Mouse (Mus musculus) T-helper 2 cell (primary cell): ENCODE data around the gene Pde11a.
"Not testable (repeated sequence)": the region's sequence is repeated elsewhere in the genome, so short reads cannot be mapped to it uniquely, and the experiment has no call there.

Source experiments
- in situ Hi-C: fragments of 300-600 bp; cut with MboI, MseI; formaldehyde crosslinking; loops from one replicate; pipeline ENCODE4 v1.15.1; 2025; ENCODE audit warnings: high pct_unique_total_duplicates

Gene Pde11a

DNA sequence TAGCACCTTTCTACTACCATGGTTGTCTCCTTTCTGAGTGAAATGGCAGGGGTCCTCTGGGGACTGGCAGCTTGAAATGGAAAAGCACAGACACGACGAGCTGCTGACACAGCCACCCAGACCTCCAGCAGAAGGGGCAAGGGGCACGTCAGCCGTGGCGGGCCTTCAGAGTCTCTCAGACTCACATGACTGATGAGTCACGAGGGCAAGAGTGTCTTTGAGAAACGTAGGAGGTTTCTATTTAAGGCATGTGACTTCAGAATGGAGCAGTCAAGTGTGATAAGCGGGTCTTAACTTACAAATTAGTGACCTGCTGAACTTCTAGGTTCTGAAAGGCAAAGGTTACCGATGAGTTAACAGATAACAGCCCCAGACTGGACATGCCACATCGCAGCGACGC is 340.8 kb downstream of the Pde11a start:
- in situ Hi-C loops: no loop called here

DNA sequence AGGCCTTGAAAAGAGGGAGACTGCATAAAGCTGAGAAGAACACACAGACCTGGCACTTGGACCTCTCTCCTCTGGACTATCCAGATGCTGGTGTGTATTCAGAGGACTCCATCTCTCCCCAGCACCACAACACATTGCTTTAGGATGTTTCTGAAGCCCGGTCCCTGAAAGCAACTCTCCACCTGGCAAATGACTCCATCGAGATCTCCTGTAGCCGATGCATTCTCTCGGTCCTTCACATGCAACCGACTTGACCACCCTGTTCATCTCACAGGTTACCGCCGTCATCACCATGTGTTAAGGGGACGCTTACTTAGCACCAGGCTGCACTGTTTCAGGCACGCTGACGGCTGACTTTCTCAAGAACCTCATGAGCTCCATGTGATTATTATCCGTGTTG is 343.7 kb downstream of the Pde11a start:
- in situ Hi-C loops: no loop called here

DNA sequence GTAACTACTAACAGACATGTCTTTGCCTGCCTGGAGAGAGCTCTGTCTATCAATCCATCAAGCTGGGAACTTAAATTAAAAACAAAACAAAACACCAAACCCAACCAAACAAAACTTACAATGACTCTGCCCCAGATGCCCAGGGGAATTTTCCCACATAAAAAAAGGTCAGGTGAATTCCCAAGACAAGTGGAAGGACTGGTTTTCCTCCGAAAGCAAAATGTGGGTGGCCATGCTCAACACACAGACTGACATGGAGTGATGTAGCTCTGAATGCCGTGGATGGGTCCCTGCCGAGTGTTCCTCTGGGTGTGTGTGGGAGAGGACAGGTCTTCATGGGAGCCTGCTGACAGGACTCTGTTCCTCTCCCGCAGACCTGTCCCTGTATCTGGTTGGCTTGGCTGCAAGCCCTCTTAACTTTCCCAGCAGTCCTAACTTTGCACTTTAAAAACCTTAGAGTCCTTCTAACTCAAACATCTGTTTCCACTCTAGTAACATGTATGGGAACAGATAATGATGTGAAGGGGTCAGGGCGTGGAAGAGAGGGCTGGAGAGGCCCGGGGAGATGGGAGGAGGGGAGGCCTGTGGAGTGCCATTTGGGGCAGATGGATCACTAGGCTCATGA is 346.9 kb downstream of the Pde11a start:
- in situ Hi-C loops: no loop called here

DNA sequence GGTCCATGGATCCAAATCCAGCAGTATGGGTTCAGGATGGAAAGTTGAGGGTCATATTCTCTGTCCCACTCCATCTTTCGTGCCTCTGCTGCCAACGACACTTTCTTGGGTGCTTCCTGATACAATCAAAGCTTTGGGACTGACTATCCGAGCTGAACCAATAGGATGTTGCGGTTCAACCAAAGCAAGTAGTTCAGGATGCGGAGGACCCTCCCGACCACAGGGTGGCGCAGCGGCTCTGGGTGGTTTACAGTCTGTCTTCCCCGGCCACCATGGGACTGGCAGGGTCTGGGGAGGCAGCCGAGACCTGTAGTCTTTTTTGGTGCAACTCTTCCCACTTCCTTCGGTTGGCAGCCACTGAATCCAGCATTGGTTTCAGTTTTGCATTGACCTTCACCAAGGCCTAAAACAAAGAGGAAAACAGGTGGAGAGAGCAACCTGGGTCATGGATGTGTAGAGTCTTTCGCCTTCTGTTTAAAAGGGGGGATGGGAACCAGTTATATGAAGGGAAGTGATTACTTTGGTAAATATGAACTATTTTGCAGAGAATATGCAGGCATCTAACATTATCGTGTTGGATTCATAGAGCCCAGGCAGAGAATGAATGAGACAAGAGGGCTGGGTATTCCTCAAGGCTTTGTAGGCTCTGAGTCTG is 347.6 kb downstream of the Pde11a start:
- in situ Hi-C loops: no loop called here

DNA sequence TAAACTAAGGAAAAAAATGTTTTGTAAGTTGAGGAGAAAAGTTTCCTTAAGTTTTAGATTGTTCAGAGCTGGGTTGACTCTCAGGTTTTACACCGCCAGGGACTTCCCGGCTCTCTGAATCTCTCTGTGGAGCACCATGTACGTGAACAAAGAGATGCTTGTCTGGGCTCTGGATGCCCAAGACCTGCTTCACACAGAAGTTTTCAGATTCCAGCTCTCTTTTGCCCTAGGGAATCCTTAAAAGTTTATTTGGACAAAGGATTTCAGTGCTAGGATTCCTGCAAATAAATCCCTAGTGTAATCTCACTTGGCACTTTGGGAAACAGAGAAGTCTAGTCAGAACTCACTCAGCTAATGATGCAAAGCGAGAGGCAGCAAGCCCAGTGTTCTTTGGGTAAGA is 348.9 kb downstream of the Pde11a start:
- in situ Hi-C loops: loop anchor here (5.0 kb wide), 1 partner anchor 83 kb away; no protein-coding TSS in a partner anchor

DNA sequence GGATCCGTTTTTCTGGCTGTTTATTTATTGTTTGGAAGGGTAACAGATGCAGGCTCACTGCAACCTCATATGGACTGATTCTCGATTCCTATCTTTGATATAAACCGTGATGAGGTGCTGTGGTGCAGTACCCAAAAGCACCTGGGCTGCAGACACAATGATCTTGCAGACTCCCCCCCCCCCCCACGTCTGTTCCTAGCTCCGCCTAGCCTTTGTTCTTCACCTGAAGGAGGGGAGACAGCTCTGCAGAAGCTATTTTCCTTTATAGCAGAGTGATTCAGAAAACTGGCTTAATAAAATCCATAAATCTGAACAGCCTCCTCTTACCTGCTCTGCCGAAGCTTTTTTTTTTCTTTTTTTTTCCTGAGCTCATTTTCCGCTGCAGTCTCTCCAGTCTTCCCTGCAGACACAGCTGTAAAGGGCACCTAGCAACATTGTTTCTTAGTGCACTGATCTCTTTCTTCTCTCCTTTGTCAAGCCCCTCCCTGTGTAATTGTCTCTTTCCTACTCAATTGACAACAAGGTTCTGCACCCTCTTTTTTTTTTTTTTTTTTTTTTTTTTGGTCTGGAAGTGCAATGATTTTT is 349.7 kb downstream of the Pde11a start:
- in situ Hi-C loops: loop anchor here (5.0 kb wide), 1 partner anchor 83 kb away; no protein-coding TSS in a partner anchor

DNA sequence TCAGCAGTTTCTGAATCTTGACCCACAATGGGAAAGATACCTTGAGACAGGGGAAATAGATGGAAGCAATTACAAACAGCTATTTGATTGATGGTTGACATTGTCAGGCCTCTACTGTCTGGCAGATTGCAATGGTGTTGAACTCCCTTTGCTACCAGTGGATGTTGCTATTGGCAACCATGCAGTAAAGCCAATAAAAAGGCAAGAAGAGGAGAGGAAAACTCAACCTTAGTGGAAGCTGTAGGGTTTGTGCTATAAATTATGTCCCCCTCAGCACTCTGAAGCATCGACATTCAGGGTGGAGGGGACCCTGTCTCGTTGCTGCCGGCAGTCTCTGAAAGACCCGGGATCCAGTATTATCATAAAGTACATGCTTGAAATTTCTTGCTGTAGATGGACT is 350.2 kb downstream of the Pde11a start:
- in situ Hi-C loops: loop anchor here (5.0 kb wide), 1 partner anchor 84 kb away; no protein-coding TSS in a partner anchor

DNA sequence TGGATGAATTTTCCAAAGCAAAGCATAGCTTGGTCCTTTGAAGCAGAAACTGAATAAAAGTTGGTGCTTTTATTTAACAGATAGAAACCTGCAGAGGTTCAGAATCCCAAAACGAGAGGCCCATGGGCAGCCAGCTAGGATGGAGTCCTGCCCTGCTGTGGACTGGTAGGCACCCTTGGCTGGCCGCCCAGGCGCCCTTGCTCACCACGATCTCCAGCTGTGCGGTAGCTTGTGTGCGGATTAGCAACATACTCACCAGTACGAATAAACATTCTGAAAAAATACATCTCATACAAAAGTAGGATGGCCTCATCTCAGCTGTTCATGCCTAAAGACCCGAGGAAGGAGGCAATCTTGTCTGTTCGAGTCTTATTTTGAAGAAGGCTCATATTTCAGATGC is 350.8 kb downstream of the Pde11a start:
- in situ Hi-C loops: loop anchor here (5.0 kb wide), 1 partner anchor 85 kb away; no protein-coding TSS in a partner anchor

DNA sequence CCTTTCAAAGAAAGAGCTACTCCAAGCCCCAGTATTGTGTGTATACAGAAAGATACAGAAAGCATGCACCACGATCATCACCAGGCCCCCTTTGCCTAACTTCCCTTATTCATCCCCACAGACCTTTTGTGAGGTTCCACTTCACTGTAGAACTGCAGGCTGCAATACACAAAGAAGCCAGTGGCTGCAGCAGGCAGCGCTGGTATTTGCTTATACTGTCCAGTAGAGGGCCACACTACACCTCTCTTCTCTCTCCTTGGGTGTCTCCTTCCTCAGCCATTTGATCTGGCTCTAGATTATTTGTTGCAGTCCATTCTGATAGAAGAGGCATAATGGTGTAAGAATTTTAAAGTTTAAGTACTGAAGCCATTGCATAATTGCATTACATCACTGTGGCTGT is 353.4 kb downstream of the Pde11a start:
- in situ Hi-C loops: loop anchor here (5.0 kb wide), 1 partner anchor 87 kb away; no protein-coding TSS in a partner anchor

DNA sequence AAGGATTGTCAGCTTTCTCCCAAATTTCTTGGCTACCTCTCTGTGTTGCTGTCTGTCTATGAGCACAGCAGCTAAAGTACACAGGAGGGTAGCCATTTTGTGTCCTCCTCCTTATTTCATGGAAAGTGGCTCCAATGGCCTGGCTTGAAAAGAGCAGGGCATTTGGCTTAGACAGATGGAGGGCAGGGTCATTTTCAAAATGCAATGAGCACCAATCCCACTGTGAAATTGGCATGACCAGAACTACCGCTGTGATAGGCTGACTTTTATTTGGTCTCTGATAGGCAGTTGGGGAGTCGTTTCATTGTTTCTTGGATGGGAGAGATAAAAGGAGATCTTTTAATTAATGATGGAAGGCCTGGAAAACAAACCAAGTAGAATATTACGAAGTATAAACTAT is 354.7 kb downstream of the Pde11a start:
- in situ Hi-C loops: no loop called here

DNA sequence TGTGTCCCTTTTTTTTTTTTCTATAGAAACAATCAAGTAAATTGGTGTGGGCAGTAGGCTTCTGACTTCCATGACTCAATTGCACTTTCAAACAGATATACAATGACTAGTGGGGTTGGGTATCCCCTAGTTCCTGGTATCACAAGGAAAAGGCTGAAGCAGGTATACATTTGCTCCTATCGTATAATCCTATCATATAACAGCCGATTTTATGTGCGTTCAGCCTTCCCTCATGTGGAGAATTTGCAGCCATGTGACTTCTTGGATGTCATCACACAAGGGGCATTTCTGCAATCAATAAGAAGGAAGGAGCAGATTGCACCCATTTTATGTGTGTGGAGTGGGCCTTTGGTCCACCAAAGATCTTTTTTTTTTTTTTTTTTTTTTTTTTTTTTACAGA is 355.5 kb downstream of the Pde11a start:
- in situ Hi-C loops: no loop called here

DNA sequence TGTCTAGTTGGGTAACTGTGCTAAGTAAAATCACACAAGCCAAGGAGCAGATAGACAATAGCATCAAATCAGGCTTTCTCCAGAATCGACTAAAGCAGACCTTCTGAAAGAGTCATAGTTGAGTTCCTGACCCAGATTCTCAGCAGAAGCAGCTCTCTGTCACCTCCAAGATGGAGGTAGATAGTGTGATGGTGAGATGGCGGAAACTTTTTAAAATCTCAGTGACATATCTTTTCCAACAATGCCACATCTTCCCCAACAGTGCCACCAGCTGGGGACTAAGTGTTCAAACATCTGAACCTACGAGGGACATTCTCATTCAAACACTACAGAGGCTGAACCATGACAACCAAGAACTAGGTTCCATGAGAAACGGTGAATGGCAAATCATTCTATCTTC is 355.9 kb downstream of the Pde11a start:
- in situ Hi-C loops: no loop called here

DNA sequence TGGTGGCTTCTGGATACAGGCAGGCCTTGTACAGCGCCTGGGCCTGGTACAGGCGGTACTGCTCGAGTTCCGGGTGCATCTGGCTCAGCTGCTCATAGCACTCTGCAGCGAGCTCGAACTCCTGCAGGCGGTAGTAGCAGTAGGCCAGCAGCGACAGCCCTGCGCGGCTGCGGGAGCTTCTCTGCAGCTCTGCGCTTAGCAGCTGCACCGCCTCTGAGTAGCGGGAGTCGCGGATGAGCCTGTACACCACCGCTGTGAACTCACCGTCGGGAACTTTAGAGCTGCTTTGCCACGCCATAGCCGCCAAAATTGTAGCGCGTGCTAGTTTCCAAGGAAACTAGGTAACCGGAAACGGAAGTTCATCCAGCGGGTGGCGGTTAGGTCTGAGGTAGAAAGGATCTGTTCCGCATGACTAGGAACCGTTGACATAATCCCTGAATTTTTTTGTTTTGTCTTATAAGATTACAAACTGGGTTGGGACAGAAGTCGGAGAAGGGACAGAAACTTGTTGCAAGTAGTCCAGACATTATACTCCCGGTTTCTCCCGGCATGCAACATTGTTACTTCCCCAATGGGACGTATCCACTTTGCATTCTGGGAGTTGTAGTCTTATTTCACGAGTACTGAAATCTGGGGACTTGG is 357.0 kb downstream of the Pde11a start, which contains the start of gene Ttc30a1:
Ttc30a1 (minus strand) TSS at position 528 of the 642 bp plus-strand sequence.
- in situ Hi-C loops: not testable (repeated sequence)

DNA sequence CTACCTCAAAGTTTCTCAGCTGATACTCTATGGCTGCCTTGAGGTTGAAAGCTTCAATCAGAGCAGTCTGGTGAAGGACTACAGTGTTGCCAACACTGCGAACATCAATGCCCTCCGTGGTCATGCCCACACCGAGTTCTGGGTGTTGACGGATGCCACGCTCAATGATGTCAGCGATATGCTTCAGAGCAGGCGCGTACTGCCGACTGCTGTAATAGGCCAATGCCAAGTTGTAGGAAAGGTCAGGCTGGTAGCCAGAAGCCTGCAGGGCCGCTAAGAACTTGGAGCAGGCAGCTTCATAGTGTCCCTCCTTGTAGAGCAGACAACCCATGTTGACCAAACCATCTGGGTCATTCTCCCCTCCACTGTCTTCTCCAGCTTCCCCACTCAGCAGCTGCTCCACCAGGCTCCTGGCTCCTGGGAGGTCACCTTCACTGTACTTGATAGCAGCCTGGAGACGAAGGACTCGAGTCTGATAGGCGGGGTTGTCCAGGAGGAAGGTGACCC is 357.6 kb downstream of the Pde11a start:
- in situ Hi-C loops: not testable (repeated sequence)

DNA sequence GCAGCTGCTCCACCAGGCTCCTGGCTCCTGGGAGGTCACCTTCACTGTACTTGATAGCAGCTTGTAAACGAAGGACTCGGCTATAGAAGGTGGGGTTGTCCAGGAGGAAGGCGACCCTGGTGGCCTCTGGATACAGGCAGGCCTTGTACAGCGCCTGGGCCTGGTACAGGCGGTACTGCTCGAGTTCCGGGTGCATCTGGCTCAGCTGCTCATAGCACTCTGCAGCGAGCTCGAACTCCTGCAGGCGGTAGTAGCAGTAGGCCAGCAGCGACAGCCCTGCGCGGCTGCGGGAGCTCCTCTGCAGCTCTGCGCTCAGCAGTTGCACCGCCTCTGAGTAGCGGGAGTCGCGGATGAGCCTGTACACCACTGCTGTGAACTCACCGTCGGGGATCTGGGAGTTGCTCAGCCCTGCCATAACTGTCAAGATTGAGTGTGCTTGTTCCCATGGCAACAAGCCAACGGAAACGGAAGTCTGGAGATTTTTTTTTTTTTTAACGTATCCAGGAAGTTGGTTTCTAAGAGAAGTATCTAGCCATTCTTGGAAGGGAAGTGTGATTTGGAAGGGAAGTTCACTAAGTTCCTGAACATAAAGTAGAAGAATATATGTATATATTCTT is 360.7 kb downstream of the Pde11a start, which contains the start of gene Ttc30a2:
Ttc30a2 (minus strand) TSS at position 419 of the 617 bp plus-strand sequence.
- in situ Hi-C loops: loop anchor here (5.0 kb wide), 1 partner anchor 41 kb away; the partner anchor contains the start of gene Ttc30b

DNA sequence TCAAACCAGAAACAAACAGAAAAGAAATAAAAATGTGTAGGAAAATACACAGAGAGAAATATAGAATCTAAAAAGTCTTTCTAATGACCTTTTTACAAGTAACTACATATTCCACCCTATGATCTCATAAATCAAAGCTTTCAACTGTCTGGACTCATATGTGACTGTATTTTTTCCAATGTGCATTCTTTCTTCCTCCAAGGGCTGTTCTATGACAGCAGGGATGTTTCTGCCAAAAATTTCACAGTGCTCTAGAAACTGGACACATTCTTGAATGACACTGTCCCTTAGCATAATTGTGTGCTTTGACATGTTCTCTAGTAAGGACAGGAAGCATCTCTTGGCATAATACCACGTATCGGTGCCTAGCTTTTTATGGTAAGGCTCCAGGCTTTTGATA is 362.5 kb downstream of the Pde11a start:
- in situ Hi-C loops: loop anchor here (5.0 kb wide), 1 partner anchor 39 kb away; the partner anchor contains the start of gene Ttc30b

DNA sequence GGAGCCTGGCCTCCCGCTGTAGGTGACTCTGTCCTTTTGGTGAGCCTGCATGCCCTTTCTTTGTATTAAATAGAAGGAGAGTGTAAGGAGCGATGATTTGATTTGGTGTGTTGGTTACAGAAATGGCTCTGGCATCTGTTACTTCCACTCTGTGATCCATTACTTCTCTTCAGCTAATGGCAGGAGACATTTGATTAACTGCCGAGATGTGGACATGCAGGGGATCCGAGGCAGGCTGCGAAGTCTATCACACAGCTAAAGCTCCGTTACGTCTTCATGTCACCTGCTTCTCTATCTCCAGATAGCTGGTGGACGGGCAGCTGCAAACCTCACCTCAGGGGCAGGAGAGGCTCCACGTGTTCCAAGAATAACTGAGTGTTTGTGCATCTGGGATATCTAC is 364.4 kb downstream of the Pde11a start:
- in situ Hi-C loops: loop anchor here (25.0 kb wide), 2 partner anchors 187 to 362 kb away; no protein-coding TSS in a partner anchor

DNA sequence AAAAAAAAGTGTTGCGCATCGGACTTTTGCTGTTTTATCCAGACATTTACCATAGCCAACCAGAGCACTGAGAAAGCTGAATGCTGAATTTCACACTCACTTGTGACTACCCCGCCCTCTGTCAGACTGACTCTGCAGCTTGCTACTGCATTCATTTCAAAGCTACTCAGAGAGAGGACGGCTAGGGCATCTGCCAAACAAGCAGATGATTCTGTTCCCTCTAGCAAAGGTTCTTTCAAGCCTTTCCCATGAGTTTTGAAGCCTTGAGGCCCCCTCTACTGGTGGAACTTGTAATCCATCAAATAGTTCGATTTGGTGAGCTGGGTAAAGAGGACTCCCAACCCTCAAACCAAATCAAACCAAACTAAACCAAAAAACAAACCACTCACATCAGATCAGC is 373.6 kb downstream of the Pde11a start:
- in situ Hi-C loops: loop anchor here (25.0 kb wide), 2 partner anchors 178 to 353 kb away; no protein-coding TSS in a partner anchor

DNA sequence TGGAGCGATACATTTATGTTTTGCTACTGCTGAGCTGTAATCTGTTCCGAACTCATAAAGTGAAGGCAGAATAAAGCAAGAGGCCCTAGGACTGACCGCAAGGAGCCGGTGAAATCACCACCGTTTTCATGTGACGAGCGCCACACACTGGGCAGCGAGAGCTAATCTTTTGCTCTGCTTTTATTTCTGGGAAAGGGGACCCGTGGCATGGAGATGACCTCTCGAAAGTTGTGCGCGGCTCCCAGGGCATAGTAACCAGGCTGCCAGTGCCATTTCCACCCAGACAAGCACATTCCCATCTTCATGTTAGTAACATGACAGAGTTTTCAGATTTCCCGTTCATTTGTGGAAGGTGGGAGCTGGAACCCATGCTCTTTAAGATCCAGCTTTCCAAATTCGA is 374.1 kb downstream of the Pde11a start:
- in situ Hi-C loops: loop anchor here (25.0 kb wide), 2 partner anchors 177 to 352 kb away; no protein-coding TSS in a partner anchor

DNA sequence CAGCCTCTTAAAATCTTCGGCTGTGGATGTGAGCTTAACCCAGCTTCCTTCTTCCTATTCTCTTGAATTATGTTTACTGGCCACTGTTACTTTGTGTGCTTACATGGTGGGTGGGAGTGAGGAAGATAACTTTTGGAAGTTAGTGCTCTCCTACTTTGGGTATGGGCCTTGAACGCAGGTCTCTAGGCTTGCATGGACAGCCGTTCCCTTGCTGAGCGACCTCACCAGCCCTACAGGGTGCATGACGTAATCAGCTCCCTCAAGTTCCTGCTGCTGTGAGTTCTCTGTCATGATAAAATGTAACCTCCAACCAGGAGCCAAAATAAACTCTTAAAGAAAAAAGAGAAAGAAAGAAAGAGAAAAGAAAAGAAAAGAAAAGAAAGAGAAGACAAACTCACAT is 374.5 kb downstream of the Pde11a start:
- in situ Hi-C loops: loop anchor here (25.0 kb wide), 2 partner anchors 177 to 352 kb away; no protein-coding TSS in a partner anchor
